Mouse (Mus musculus) ES-Bruce4 (cell line): ENCODE measurements around the gene Myom1.

Experiments
- CTCF ChIP-seq: IDR thresholded peaks from one replicate; pipeline ENCODE4 v1.8.1; 2011; ENCODE audit warnings: low read depth, low read length
- POLR2A ChIP-seq: IDR thresholded peaks from one replicate; pipeline ENCODE4 v1.8.1; 2011; ENCODE audit warnings: low read length; ENCODE audit not compliant: insufficient read depth

- no peak for TF ChIP-seq POLR2A
- TF ChIP-seq CTCF = no peak
Observed at GRCm38 (mm10) chr17:71064463-71065014, 62.1 kb downstream of the Myom1 start.
